Mouse (Mus musculus) frontal cortex, postnatal 10 days (tissue): ENCODE results near the gene Olfr910.

Experiments
- DNase-seq, 2 experiments: peaks; one replicate each; pipeline ENCODE4 v3.0.0; 2022; ENCODE audit warnings: low spot score in 2 of 2, mixed read lengths in 1 of 2

Olfr910 gene

GRCm38 (mm10) chr9:38537549-38537948 is at the start of gene Olfr910:
Gene Olfr910, plus strand, starts transcription at chr9:38537849.
- DNase-seq, result no peak

GRCm38 (mm10) chr9:38495501-38495900 is 42.1 kb upstream of the Olfr910 start, which contains the start of gene Olfr907:
Gene Olfr907, plus strand, starts transcription at chr9:38495801.
- no peak for DNase-seq

GRCm38 (mm10) chr9:38512353-38512752 is 25.3 kb upstream of the Olfr910 start:
- DNase-seq, result no peak

GRCm38 (mm10) chr9:38521280-38521679 is 16.4 kb upstream of the Olfr910 start, which contains the start of gene Olfr911-ps1:
Gene Olfr911-ps1, plus strand, starts transcription at chr9:38521580.
- DNase-seq, result no peak

GRCm38 (mm10) chr9:38579878-38580277 is 42.2 kb downstream of the Olfr910 start, which contains the start of gene Olfr912:
Gene Olfr912, plus strand, starts transcription at chr9:38580178.
- DNase-seq, result no peak
